Mouse (Mus musculus) brain, embryonic 14.5 days (tissue): ENCODE results near the gene Wdsub1.

ENCODE experiments used
- CTCF ChIP-seq: fragments of 200-500 bp; IDR thresholded peaks from 2 replicates; pipeline ENCODE4 v1.5.1; 2012; ENCODE audit warnings: inconsistent platforms, mild to moderate bottlenecking, moderate library complexity, borderline replicate concordance; ENCODE audit not compliant: insufficient read depth, insufficient read length; ENCODE audit errors: extremely low read depth
- POLR2A ChIP-seq: fragments of 200-500 bp; IDR thresholded peaks from 2 replicates; pipeline ENCODE4 v1.6.1; 2012; ENCODE audit warnings: mild to moderate bottlenecking, inconsistent platforms, borderline replicate concordance; ENCODE audit not compliant: poor library complexity, insufficient read depth, insufficient read length, severe bottlenecking; ENCODE audit errors: extremely low read depth

GRCm38 (mm10) chr2:59820088-59820487, 62.3 kb downstream of the Wdsub1 start:
- TF ChIP-seq POLR2A (no peak), CTCF (no peak)
